Mouse (Mus musculus) erythroblast, embryonic 14.5 days (primary cell): Measurements from ENCODE around the gene Olfr286.

Experiments
- GATA1 ChIP-seq: IDR thresholded peaks from 2 replicates; pipeline ENCODE4 v1.6.1; 2012; ENCODE audit warnings: low read length, inconsistent platforms, mixed read lengths
- TAL1 ChIP-seq: IDR thresholded peaks from 3 replicates; pipeline ENCODE4 v1.6.1; 2012; ENCODE audit warnings: low read length, inconsistent platforms, mixed read lengths

- TF ChIP-seq GATA1 (no peak), TAL1 (no peak)
Measured at GRCm38 (mm10) chr15:98181856-98182570, 52.2 kb downstream of the Olfr286 start.
